ENCODE assay signal across 29 mouse cellular contexts in genomic region chr12:42914374-42914773, GRCm38 (mm10).
"Had no signal": no experiment of that assay in that cellular context is flagged by ENCODE, and none has a peak within 500 bp of the region (broad histone marks: within the 10 kb centered on the region; RNA-seq: fewer than 3 reads in every experiment).

No protein-coding gene starts in this region.

- H3K27ac ChIP-seq: limb, embryonic 10.5 days; limb, embryonic 12.5 days; limb, embryonic 13.5 days; limb, embryonic 15.5 days; liver, embryonic 12.5 days; liver, embryonic 13.5 days; liver, embryonic 14.5 days; liver, embryonic 15.5 days; lung, embryonic 15.5 days; macrophage; midbrain, embryonic 10.5 days; midbrain, embryonic 12.5 days; midbrain, embryonic 13.5 days; midbrain, embryonic 15.5 days had no signal

- H3K36me3 ChIP-seq: limb, embryonic 10.5 days; limb, embryonic 12.5 days; limb, embryonic 13.5 days; limb, embryonic 15.5 days; liver, embryonic 12.5 days; liver, embryonic 13.5 days; liver, embryonic 15.5 days; lung, embryonic 15.5 days; midbrain, embryonic 10.5 days; midbrain, embryonic 12.5 days; midbrain, embryonic 13.5 days; midbrain, embryonic 15.5 days had no signal

- H3K4me3 ChIP-seq: limb, embryonic 10.5 days; limb, embryonic 12.5 days; limb, embryonic 13.5 days; limb, embryonic 15.5 days; liver, embryonic 12.5 days; liver, embryonic 13.5 days; liver, embryonic 15.5 days; lung, embryonic 15.5 days; megakaryocyte, embryonic 14.5 days; midbrain, embryonic 10.5 days; midbrain, embryonic 12.5 days; midbrain, embryonic 13.5 days; midbrain, embryonic 15.5 days; myocyte had no signal

- H3K9me3 ChIP-seq: limb, embryonic 10.5 days; limb, embryonic 12.5 days; limb, embryonic 13.5 days; limb, embryonic 15.5 days; liver, embryonic 12.5 days; liver, embryonic 13.5 days; liver, embryonic 15.5 days; lung, embryonic 15.5 days; megakaryocyte, embryonic 14.5 days; midbrain, embryonic 10.5 days; midbrain, embryonic 12.5 days; midbrain, embryonic 13.5 days; midbrain, embryonic 15.5 days had no signal

- H3K4me2 ChIP-seq: limb, embryonic 12.5 days; limb, embryonic 13.5 days; limb, embryonic 15.5 days; liver, embryonic 11.5 days; liver, embryonic 12.5 days; liver, embryonic 13.5 days; liver, embryonic 15.5 days; lung, embryonic 14.5 days; lung, embryonic 15.5 days; midbrain, embryonic 11.5 days; midbrain, embryonic 12.5 days; midbrain, embryonic 13.5 days; midbrain, embryonic 15.5 days had no signal

- H3K27me3 ChIP-seq: limb, embryonic 12.5 days; limb, embryonic 13.5 days; limb, embryonic 15.5 days; liver, embryonic 12.5 days; liver, embryonic 13.5 days; liver, embryonic 15.5 days; lung, embryonic 15.5 days; megakaryocyte, embryonic 14.5 days; midbrain, embryonic 12.5 days; midbrain, embryonic 13.5 days; midbrain, embryonic 15.5 days had no signal

- H3K4me1 ChIP-seq: limb, embryonic 10.5 days; limb, embryonic 12.5 days; limb, embryonic 13.5 days; limb, embryonic 15.5 days; liver, embryonic 12.5 days; liver, embryonic 13.5 days; liver, embryonic 15.5 days; lung, embryonic 15.5 days; megakaryocyte, embryonic 14.5 days; midbrain, embryonic 10.5 days; midbrain, embryonic 12.5 days; midbrain, embryonic 13.5 days; midbrain, embryonic 15.5 days had no signal

- H3K9ac ChIP-seq: limb, embryonic 12.5 days; limb, embryonic 13.5 days; limb, embryonic 15.5 days; liver, embryonic 12.5 days; liver, embryonic 13.5 days; liver, embryonic 14.5 days; liver, embryonic 15.5 days; liver, postnatal 0 days; lung, embryonic 14.5 days; lung, embryonic 15.5 days; midbrain, embryonic 12.5 days; midbrain, embryonic 13.5 days; midbrain, embryonic 15.5 days had no signal

- DNase-seq: left cerebral cortex, postnatal 4 days; liver; liver, embryonic 13.5 days; liver, postnatal 0 days; lung, adult 18-20 months; lung, adult 2 months; lung, embryonic 14.5 days; lung, postnatal 10 days; lung, postnatal 14 days; lung, postnatal 36 days; lung, postnatal 4 days; midbrain, embryonic 14.5 days had no signal
